Mouse (Mus musculus) urinary bladder, postnatal 14 days (tissue): ENCODE data around the gene 3110082J24Rik.

ENCODE experiments used
- DNase-seq: peaks from one replicate; pipeline ENCODE4 v3.0.0; 2021; ENCODE audit warnings: low spot score

The 3110082J24Rik gene

GRCm38 (mm10) chr5:30118018-30118417, 12.1 kb upstream of the 3110082J24Rik start:
- no peak for DNase-seq

DNA sequence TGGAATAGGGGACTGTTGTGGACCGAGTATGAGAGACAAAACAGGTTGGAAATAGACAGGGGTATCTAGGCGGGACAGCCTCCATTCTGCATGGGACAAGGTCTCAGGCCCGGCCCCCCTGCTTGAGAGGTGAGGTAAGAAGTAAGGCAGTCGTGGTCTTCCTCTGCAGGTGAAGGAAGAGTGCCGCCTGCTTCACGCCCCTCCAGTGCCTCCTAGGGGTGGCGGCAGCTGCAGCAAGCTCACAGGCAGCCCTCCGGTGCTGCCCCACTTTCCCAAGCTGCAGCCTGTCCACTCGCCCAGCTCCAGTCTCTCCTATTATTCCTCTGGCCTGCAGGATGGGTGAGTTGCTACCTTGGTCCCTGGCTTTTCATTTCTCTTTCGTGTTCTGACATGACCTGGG, 9.8 kb upstream of the 3110082J24Rik start:
- DNase-seq, result no peak

DNA sequence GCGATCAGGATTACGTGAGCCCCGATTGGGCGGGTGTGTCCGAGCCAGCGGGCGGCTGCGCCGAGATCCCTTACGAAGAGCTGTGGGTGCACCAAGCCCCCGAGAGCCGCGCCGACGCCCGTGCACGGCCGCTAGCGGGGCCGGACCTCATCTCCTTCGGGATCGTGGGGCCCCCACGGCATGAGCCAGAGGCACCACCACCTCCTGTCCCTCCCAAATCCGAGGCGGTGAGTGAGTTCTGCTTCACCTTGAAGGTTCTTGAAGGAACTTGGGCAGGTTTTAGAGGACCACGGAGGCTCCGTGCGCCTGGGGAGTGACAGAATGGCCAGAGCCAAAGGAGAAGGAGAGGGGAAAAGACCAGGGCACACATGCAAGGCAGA, 8.9 kb upstream of the 3110082J24Rik start:
- no peak for DNase-seq

DNA sequence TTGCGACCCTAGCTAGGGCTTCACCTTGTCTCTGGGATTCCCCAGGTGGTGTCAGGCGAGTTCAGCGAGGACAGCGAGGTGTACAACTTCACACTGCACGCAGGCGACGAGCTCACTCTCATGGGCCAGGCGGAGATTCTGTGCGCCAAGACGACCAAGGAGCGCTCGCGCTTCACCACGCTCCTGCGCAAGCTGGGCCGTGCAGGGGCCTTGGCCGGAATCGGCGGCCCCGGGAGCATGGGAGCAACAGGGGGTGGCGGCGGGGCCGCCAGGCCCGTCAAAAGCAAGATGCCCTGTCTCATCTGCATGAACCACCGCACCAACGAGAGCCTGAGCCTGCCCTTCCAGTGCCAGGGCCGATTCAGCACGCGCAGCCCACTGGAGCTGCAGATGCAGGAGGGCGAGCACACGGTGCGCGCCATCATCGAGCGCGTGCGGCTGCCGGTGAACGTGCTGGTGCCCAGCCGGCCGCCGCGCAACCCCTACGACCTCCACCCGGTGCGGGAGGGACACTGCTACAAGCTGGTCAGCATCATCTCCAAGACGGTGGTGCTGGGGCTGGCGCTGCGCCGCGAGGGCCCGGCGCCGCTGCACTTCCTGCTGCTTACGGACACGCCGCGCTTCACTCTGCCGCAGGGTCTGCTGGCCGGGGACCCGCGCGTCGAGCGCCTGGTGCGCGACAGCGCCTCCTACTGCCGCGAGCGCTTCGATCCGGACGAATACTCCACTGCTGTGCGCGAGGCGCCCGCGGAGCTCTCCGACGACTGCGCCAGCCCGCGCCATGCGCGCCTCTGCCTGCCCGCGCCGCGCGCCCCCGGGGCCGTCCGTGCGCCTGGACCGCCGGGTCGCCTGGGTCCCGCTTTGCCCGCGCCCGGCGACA, 8.2 kb upstream of the 3110082J24Rik start:
- peak; percentile 62 for DNase-seq

DNA sequence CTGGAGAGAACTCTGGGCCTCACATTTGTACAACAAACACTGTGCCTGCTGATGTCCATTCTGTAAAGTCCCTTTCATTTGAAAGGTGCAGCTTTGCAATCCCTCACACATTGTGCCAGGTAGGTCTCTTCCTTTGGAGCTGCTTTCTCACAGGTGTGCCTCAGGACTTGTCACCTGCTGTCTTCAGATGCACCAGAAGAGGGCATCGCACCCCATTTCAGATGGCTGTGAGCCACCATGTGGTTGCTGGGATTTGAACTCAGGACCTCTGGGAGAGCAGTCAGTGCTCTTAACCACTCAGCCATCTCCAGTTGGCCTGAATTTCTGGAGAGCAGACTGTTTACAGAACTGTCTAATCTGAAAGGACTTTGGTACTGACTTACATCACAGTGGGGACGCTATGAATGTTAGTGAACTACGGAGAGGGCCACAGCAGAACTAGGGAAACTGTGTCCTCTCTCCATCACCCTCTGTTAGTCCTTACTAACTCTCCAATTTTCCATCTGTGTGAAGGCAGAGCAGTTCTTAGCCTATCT, 6.7 kb upstream of the 3110082J24Rik start:
- no peak for DNase-seq

- no peak for DNase-seq
These were observed 5.9 kb upstream of the 3110082J24Rik start for GRCm38 (mm10) chr5:30111771-30112170.

GRCm38 (mm10) chr5:30111126-30111525, 5.2 kb upstream of the 3110082J24Rik start:
- DNase-seq, result no peak

- DNase-seq, result no peak
These were observed 4.6 kb upstream of the 3110082J24Rik start for GRCm38 (mm10) chr5:30110371-30111060.

DNA sequence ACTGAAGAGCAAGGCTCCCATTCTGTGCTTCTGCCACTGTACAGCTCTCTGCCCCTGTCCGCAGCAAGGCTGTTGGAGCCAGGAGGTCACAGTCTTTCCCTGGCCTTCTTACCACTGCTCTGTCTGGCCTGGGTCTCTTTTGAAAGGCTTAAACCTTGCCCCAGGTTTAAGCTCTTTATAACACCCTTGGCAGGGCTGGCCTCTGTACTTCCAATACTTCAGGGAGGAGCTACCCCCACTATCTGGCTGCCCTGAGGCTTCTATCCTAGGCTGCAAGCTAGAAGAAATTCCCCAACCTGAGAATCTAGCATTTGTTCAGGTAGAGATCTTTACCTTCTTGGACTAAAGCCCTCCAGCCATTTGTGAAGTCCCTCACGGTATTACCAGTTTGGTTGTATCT, 4.0 kb upstream of the 3110082J24Rik start:
- DNase-seq, result no peak

DNA sequence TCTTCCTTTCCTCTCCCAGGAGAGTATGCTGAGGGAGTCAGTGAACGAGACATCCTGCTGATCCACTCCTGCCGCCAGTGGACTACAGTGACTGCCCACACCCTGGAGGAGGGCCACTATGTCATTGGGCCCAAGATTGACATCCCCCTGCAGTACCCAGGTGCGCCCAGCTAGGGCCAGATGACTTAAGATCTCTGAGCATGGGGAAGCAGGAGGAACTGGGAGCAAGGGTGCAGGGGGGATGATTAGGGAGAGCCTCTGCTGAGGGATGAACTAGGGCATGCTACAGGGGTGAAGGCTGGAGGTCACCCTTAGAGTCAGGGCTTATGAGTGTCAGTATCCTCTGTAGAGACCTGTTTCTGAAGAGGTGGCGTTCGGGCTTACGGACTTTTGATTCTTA, 2.3 kb upstream of the 3110082J24Rik start:
- DNase-seq, result no peak

DNA sequence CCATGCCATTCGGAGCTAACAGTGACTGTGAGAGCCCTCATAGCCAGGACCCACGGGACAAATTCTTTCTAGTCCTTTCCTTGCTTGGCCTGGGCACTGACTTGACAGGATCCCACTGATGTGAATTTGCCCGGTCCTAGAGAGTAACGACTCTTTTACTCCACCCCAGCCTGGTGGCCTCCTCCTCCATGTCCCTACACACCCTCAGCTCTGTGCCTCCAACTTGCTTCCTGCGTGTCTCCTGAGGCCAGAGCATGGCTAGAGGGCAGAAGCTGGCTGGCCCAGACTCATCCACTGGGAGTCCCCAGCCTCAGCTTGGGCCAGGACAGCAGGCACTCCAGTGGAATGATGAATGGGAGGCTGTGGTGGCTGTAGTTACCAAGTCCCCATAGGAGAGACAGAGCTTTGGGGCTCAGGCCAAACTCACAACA, 1.7 kb upstream of the 3110082J24Rik start:
- no peak for DNase-seq

DNA sequence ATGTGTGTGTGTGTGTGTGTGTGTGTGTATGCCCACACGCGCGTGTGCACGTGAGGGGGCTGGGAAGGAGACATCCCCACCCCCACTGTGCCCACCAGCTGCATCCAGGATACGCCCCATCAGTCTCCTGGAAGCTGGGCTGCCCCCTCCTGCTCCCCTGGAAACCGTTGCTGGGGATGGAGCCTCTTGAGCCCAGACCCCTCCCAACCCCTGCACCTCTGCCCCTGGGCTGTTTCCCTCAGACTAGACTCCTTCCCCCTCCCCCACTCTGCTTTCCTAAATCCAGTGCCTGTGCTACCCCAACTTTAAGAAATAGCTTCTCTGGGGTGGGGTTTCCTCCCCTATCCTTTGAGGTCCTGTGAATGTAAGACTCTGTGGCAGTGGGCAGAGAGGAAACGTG, 1.3 kb upstream of the 3110082J24Rik start:
- DNase-seq, result no peak

DNA sequence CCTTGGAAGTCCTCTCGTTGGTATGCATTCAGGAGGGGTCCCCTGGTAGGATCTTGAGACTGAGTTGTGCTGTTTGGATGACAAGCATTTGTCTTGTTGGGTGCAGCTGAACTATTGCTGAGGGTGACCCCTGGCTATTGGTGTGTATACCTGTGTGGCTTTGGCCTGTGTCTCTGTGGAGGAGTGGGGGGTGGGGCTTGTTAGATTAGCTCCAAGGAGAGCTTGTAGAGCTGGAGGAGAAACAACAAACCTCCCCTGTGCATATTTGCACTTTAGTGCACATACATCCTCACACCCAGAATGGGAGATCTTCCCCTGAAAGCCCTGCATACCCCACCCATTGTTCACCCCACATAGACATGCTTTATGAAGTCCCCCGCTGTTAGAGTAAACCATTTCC, 870 bp upstream of the 3110082J24Rik start:
- DNase-seq, result no peak

- no peak for DNase-seq
These were observed 832 bp downstream of the 3110082J24Rik start, which contains the start of gene Garem2 for GRCm38 (mm10) chr5:30104841-30105667. Garem2 (plus strand) TSS chr5:30105161.

DNA sequence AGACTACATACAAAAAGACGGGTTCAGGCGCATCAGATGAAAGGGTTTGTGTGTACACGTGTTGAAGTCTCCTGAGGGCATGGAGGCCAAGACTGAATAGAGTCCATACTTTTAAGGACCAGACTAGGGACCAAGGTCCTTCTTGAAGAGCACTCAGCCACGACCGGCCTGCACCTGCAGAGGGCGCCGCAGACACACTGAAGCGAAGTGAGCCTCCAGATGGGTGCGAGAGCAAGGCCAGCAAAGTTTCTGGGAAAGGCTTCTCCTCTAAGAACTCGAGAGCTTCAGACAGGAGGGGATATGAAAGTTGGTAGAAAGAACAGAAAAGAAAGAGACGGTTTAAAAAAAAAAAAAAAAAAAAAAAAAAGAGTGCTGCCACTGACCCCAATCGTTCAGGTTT, 1.5 kb downstream of the 3110082J24Rik start:
- DNase-seq, result peak; percentile 56

DNA sequence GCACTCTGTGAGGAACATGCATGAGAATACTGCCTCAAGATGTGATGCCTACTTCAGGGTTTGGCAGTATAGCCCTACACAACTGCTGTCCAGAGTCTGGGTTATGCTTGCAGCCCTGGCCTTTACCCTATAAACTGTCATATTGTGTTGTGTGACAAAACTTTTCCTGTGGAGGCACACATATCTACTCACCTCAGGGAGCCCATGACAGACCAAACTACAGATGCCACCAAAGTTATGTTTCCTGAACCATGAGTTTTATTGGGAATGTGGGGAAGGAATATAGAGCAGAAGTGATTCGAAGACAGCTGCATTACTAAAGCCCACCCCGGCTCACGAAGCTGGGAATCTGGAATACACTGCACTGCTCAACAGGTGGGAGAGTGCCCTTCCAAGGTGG, 2.5 kb downstream of the 3110082J24Rik start:
- no peak for DNase-seq

DNA sequence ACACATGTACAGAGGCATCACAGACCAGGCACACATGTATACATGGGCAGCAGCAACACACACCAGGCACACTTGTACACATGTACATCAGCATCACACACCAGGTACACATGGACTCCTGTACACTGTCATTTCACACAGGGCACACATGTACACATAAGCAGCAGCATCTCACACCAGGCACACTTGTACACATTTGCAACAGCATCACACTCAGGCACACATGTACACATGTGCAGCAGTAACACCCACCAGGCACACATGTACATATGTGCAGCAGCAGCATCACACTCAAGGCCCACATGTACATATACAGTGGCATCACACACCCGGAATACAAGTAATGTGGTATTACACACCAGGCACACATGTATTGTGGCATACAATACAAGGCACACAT, 7.6 kb downstream of the 3110082J24Rik start:
- DNase-seq, result no peak

DNA sequence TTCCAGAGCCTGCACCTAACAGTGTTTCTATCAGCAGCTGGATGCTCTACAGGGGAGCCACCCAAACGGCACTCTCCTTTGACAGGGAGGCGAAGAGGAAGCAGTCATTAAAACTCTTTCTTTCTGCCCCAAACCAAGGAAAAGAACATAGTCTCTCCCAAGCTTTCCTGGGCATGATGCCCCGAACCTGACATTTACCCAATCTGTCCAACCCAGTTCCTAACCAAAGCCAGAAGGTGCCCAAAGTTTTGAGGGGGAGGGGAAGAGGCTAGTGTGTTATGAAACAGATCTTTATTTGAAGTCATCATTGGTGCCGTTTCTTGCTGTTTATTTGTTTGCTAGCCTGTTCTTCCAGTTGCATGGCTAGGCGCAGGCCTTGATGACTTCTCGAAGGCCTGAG, 10.2 kb downstream of the 3110082J24Rik start:
- DNase-seq, result no peak

DNA sequence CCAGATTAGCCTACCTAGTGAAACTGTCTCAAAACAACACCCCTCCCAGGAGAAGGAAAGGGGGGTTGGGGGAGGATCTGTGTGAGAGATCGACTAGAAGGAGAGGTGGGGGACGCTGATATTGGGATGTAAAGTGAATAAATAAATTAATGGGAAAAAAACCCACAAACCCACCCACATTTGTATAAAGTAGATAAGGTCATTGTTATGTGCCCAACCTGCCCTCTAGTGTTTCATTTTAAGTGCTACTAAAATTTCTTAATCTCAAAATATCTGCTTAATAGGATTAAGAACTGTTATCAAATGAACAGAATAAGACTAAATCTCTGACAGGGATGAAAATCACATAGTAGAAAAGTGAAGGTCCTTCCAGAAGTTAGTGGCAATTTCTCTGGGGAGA, 11.5 kb downstream of the 3110082J24Rik start:
- DNase-seq, result no peak

DNA sequence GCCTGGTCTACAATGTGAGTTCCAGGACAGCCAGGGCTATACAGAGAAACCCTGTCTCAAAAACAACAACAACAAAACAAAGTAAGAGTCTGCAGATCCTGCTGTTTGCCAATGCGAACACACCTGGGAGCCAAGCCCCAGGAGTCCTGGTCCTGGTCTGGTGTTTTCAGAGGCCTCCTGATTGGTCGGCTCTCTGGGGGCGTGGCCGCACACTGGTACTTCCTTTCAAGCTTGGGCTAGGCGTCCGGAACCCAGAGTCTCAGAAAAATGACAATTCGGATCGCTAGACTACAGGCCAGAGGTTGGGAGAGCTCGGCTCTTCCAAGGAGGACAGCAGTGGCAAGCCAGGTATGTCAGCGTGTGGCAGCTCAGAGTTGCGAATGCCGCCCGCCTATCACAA, 13.2 kb downstream of the 3110082J24Rik start:
- no peak for DNase-seq

DNA sequence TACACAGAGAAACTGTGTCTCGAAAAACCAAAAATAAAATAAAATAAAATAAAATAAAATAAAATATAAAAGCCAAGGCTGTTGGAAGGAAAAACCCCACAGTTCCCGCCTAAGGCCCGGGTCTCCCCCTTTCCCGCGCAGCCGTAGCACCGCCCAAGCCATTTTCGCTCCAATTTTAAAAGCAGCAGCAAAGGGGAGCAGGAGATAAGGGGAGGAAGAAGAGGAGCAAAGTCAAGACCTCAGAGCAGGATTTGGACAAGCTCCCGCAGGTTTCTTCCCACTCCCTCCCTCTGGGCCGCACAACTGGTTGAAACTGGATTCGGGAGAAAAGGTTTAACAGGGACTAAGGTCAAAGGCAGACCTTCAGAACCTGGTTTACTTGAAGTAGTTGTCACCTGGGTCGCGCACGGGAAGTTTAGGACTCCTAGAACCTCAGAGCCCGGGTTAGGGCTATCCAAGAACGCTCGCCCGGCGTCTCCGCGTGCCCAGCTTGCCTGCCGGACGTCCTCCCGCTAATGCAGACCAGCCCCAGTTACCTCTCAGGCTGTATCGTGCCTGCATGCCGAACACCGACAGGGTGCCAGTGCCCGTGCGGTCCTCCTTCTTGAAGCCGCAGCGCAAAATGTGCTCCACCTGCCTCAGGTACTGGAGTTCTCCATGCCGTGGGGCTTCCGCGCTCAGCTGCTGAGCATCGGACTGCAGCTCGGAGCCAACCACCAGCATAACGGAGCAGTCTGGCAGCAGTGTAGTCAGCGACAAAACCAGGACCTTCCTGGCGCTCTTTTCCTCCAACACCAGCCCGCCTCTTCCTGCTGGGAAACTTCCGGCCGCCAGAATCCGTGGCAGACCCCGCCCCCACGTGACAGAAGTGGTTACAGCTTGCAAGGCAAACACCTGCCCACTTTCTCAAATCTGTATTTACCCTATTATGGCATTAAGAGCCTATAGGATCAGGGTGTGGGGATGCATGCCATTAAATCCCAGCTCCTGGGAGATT, 32.8 kb downstream of the 3110082J24Rik start, which contains the start of gene Tyms:
Tyms (minus strand) TSS at position 793 of the 997 bp plus-strand sequence.
- DNase-seq, result peak; percentile 83
